Mouse (Mus musculus) kidney, adult 18-20 months (tissue): ENCODE data around the gene Gabrb3.
A peak's percentile ranks its signal among the peaks of the same experiment; 100 is the strongest.

ENCODE experiments used
- DNase-seq: peaks from one replicate; pipeline ENCODE4 v3.0.0; 2021

Gene Gabrb3

DNA sequence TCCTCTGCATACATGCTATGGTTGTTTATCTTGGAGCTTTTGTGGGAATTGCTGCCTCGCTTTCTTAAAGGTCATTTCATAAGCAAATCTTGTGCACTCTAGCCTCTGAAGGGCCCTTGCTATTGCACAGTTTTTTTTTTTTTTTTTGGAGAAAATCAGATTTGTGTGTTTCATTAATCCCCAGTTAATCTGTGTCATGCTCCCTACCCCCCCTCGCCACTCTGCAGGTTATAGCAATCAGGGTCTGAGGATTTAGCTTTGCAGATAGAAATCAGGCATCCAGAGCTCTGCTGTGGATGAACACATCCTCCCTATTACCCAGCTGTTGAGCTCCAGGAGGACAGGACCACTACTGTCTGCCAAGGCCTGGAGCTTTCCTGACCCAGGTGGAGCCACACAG, at the start of gene Gabrb3:
TSS of gene Gabrb3 (plus strand) at position 301 of the 400 bp plus-strand sequence.
- DNase-seq = no peak

GRCm38 (mm10) chr7:57384112-57384511, 35.4 kb upstream of the Gabrb3 start:
- DNase-seq = no peak

- DNase-seq = no peak
Observed at GRCm38 (mm10) chr7:57386517-57387340, 32.8 kb upstream of the Gabrb3 start, which contains the start of gene Gabrg3. Gene Gabrg3, minus strand, starts transcription at chr7:57387188.

- no peak for DNase-seq
Observed at GRCm38 (mm10) chr7:57387341-57387654, 32.2 kb upstream of the Gabrb3 start.

GRCm38 (mm10) chr7:57390046-57390445, 29.4 kb upstream of the Gabrb3 start:
- no peak for DNase-seq

GRCm38 (mm10) chr7:57393551-57393950, 25.9 kb upstream of the Gabrb3 start:
- DNase-seq = no peak

GRCm38 (mm10) chr7:57411163-57411562, 8.3 kb upstream of the Gabrb3 start:
- no peak for DNase-seq

GRCm38 (mm10) chr7:57412896-57413295, 6.6 kb upstream of the Gabrb3 start:
- DNase-seq = no peak

GRCm38 (mm10) chr7:57421044-57421443, 1.6 kb downstream of the Gabrb3 start:
- no peak for DNase-seq

DNA sequence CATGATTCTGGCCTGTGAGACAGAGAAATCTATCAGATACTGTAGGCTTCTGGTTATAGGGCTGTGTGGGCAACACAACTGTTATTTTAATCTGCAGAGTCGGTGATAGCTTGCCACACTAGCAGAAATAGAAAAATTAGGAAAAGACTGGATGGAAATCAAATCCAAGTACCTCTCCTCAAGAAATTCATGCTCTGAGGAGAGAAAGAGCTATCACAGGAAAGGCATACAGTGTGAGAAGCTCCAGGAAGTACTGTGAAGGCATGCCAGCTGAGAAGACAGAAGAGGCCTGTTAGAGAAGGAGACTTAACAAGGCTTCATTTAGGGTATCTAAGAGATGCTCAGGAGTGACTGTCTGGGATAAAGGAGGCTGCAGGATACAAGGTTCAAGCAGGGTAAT, 3.2 kb downstream of the Gabrb3 start:
- DNase-seq = no peak

DNA sequence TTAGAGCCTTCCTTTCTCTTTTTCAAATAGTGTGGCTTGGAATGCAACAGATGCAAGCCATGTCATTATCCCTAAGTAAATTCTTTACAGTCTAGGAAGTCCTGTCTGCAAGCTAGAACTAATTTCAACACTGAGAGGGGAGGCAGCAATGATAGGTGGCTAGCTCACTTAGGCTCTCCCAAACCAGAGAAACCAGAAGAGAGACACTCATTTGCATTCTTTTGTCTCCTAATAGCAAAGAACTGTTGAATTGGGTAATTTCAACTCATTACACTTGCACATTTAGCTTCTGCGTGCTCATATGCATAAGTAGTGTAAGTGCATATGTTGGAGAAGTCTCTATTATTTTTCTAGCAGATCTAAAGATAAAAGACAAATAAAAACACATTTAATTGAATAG, 28.7 kb downstream of the Gabrb3 start:
- no peak for DNase-seq

- DNase-seq = no peak
Observed at GRCm38 (mm10) chr7:57460354-57460753, 40.9 kb downstream of the Gabrb3 start.

GRCm38 (mm10) chr7:57471316-57471715, 51.8 kb downstream of the Gabrb3 start:
- DNase-seq = no peak

DNA sequence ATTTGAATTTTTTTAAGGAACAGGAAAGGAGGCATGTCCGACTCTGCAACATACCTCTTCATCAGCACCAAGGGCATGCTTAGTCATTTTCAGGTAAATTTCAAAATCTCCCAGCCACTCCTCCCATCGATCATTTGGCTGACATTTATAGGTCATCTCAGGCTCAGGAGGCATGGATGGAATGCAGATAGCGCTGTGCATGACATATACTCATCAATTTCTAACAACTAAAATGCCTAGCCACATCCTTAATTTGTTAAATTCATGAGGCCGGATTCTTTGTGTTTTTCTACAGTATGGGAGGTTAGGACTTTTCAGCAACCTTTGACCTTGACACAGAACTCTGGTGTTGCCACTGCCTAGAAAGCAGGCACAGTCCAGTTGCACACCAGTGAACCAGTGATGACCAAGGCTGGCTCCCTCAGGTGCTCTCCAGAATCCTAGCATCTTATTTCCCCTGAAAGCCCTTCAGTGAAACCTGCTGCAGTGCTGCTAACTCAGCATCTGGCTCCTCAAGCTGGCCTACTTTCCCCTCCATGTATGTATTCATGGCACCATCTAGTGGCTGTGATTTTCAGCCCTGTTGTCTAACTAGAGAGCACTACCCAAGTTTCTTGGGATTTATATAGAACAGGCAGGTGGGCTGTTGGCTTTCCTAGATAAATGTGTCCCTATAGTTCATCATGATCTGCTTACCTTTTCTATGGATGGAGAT, 54.5 kb downstream of the Gabrb3 start:
- DNase-seq = peak; percentile 12

DNA sequence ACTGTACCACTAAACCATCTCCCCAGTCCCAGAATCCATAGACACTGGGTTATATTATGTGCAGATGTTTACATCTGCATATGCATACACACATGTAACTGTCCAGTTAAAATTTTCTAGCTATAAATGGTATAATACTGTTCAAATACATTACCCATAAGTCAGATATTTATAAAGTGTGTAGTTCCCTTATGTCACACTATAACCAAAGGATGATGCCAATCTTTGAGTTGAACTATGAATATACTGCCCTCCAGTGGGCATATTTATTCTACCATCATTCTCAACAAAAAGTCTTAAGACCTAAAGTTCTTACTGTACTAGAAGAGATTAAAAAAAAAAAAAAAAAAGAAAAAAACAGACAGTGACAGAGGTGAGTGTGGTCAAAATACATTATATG, 63.4 kb downstream of the Gabrb3 start:
- no peak for DNase-seq

DNA sequence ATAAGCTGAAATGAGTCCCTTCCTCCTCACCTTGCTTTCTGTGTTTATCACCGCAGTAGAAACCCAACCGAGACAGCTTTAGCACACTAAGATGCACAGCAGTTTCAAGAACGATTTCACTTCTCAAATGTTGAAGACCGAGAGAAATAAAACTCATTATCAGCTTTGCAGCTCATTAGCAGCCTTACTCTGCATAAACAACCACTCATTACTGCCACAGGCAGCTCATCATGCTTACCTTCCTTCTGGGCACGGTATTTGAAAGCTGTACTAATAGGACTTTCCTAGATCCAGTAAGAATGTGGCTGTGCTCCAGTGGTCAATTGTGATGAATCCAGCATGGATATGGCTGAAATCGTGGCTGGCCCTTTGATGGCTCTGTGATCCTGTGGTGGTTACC, 67.4 kb downstream of the Gabrb3 start:
- DNase-seq = no peak

GRCm38 (mm10) chr7:57491795-57492194, 72.3 kb downstream of the Gabrb3 start:
- no peak for DNase-seq

DNA sequence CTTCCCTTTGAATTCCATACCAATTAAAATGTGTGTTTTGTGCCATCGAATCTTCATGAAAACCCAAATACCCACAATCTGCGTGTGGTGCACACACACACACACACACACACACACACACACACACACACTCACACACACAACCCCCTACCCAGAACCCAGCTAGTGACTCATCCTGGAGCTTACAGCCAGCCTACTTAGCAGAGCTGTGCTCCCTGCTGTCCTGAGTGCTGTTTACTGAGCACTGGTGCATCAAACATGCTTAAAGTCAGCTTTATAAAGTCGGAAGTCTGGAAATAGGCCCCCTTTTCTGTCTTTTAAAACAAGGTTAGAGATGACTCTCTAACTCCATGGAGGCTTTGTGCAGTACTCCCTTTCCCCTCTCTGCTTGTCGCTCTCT, 83.3 kb downstream of the Gabrb3 start:
- no peak for DNase-seq

DNA sequence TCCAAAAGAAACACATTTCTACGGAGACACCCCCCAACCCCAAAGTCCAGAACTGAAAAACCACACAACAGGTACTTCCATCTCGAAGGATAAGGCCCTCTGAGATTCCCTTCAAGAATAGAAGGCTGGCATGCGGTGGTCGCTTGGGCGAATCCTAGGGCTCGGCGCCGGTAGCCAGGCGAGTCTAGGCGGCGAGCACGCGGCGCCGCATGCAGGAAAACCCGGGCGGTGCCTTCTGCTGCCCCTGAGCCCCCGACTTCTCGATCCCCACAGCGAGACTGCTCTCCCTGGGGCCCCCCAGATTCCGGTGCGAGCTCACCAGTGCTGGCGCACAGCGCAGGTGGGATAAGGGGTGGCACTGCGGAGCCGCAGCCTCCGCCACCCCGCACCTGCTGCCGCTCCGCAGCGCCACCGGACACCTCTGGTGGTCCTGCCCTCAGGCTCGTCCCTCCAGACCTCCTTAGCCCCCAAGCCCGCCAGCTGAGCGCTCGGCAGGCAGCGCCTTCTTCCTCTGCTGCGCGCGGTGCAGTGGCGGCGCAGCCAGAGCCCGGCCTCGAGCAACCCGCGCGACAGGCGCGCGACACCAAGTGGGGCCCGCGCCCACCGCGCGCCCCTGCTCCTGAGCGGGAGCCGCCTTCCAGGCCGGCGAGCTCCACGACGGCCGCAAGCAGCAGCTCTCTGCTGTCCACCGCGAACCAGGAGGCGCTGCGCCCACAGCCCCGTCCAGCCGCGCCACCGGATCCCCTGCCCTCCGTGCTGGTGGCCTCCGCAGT, 89.6 kb downstream of the Gabrb3 start:
- DNase-seq = no peak

DNA sequence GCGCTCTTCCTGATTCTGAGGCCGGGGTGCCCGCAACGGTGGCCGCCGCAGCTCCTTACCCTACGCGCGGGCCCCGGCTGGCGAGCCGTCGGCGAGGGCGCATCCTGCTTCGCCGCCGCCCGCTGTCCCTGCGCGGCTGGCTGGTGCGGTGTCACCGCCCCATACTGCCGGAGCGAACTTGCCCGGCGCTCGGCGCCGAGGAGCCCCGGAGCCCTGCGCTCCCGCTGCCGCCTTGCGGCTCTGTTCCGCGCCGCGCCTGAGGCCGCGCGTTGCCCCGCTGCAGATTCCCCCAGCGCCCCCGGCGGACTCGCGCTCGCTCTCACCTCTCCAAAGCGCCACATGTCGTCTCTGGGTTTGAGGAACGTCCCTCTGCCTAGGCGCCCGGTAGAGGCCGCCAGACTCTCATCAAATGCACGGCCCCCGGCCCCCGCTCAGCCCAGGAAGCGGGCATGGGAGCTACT, 90.2 kb downstream of the Gabrb3 start, which contains the start of gene Gabra5:
TSS of gene Gabra5 (minus strand) at position 379 of the 461 bp plus-strand sequence.
- DNase-seq = no peak

GRCm38 (mm10) chr7:57512955-57513354, 93.5 kb downstream of the Gabrb3 start:
- DNase-seq = no peak

- no peak for DNase-seq
Observed at GRCm38 (mm10) chr7:57529451-57529850, 110.0 kb downstream of the Gabrb3 start.

- DNase-seq = no peak
Observed at GRCm38 (mm10) chr7:57529954-57530353, 110.5 kb downstream of the Gabrb3 start.
